Comparison of ENCODE assay signal across 10 mouse cellular contexts in the genomic region with DNA sequence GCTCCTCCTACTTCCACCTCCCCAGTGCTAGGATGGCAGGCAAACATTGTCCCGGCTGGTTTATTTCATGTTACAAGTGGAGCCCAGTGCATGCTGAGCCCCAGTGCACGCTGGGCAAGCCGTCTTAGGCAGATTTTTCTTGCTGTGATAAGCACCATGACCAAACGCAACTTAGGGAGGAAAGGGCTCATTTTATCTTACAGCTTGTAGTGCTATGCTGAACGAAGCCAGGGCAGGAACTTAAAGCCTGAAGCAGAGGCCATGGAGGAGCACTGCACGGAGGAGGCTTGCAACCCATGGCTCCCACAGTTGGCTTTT. TPM values are rescaled to one million over a fixed set of nuclear protein-coding genes. Genes with fewer than 3 reads are reported as not detected.
A peak's percentile ranks its signal among the peaks of the same experiment; 100 is the strongest.
DNase-seq lines count a peak whose midpoint lies in the region; ATAC-seq lines count a peak whose summit lies in the region.
"Had no signal": no experiment of that assay in that cellular context is flagged by ENCODE, and none has a peak within 500 bp of the region (broad histone marks: within the 10 kb centered on the region; RNA-seq: fewer than 3 reads in every experiment).

No protein-coding gene starts in this region.

- H3K9me3 ChIP-seq in heart, embryonic 14.5 days (ENCODE audit: control insufficient read depth, low read length) = no peaks in the 10 kb centered on the region
- no peaks in the 10 kb centered on the region for H3K9me3 ChIP-seq in megakaryocyte, embryonic 14.5 days
- H3K9me3 ChIP-seq in liver, embryonic 12.5 days (replicated peaks) = no peaks in the 10 kb centered on the region
- H3K9me3 ChIP-seq: limb, embryonic 15.5 days had no signal

- peaks cover 11 to 14% of the 10 kb centered on the region in 2 experiments for H3K4me1 ChIP-seq in heart, embryonic 14.5 days (ENCODE audit: control insufficient read depth in 2 of 2, insufficient read depth in 2 of 2, low read length in 2 of 2)
- peaks cover 40% of the 10 kb centered on the region for H3K4me1 ChIP-seq in megakaryocyte, embryonic 14.5 days
- H3K4me1 ChIP-seq in liver, embryonic 12.5 days = peaks cover 33% of the 10 kb centered on the region

- no peak for ATAC-seq in heart, embryonic 14.5 days (ENCODE audit: insufficient number of reproducible peaks, insufficient read depth, low FRiP score, low read depth)
- ATAC-seq in megakaryocyte, adult 5-6 weeks (ENCODE audit: poor library complexity, severe bottlenecking) = no peak
- ATAC-seq in liver, embryonic 12.5 days = peak; percentile 74

- H3K36me3 ChIP-seq in heart, embryonic 14.5 days (ENCODE audit: control insufficient read depth, insufficient read depth, low read length) = peaks cover 29% of the 10 kb centered on the region
- peaks cover 33% of the 10 kb centered on the region for H3K36me3 ChIP-seq in megakaryocyte, embryonic 14.5 days (replicated peaks; ENCODE audit: low read length)
- peaks cover 42% of the 10 kb centered on the region for H3K36me3 ChIP-seq in liver, embryonic 12.5 days

- peak overlapping the region; percentile 31 for H3K4me2 ChIP-seq in heart, embryonic 14.5 days (ENCODE audit: low read length)
- H3K4me2 ChIP-seq in liver, embryonic 12.5 days = peak overlapping the region; percentile 57
- H3K4me2 ChIP-seq: limb, embryonic 15.5 days had no signal

- H3K9ac ChIP-seq in heart, embryonic 14.5 days (ENCODE audit: low read length) = no peak overlapping the region
- H3K9ac ChIP-seq in liver, embryonic 12.5 days = peak overlapping the region; percentile 48; the same call in 1 of the 2 replicates
- H3K9ac ChIP-seq: limb, embryonic 15.5 days had no signal

- WGBS in heart, embryonic 14.5 days = 4% methylated on average over 6 of the region's 6 CpGs
- 8% methylated on average over 6 of the region's 6 CpGs for WGBS in liver, embryonic 12.5 days (ENCODE audit: insufficient replicate concordance)

- no peaks in the 10 kb centered on the region for H3K27me3 ChIP-seq in heart, embryonic 14.5 days (ENCODE audit: control insufficient read depth, insufficient read depth, low read length)
- no peaks in the 10 kb centered on the region for H3K27me3 ChIP-seq in megakaryocyte, embryonic 14.5 days (replicated peaks)
- H3K27me3 ChIP-seq in liver, embryonic 12.5 days (replicated peaks) = no peaks in the 10 kb centered on the region
- H3K27me3 ChIP-seq: limb, embryonic 15.5 days had no signal

- H3K27ac ChIP-seq in heart, embryonic 14.5 days (replicated peaks in 1 of 2; ENCODE audit: control insufficient read depth in 1 of 2, insufficient read depth in 1 of 2, low read depth in 2 of 2, low read length in 2 of 2) = peak overlapping the region; percentile 31 to 51
- H3K27ac ChIP-seq in liver, embryonic 12.5 days = peak overlapping the region; percentile 78
- H3K27ac ChIP-seq: limb, embryonic 15.5 days had no signal

- no peak overlapping the region for H3K4me3 ChIP-seq in heart, embryonic 14.5 days (ENCODE audit: control insufficient read depth in 1 of 2, insufficient read depth in 1 of 2, low read depth in 1 of 2, low read length in 2 of 2)
- peak overlapping the region; percentile 85 for H3K4me3 ChIP-seq in megakaryocyte, embryonic 14.5 days (replicated peaks)
- H3K4me3 ChIP-seq in liver, embryonic 12.5 days = peak overlapping the region; percentile 11; the same call in 1 of the 2 replicates
- H3K4me3 ChIP-seq: limb, embryonic 15.5 days had no signal

- no peak for DNase-seq in heart, postnatal 4 days
- no peak for DNase-seq in right cerebral cortex, postnatal 10 days (ENCODE audit: low spot score in 2 of 2)
- DNase-seq in c-Kit-positive CD71-positive TER-119-positive erythroid progenitor cells, embryonic 14.5 days (ENCODE audit: low spot score) = no peak
- DNase-seq: gastrocnemius, postnatal 36 days; right cerebral cortex, postnatal 25 days had no signal

RNA-seq across cellular contexts. Expression of a gene that starts 3.7 kb away (rescaled TPM):
- 188 and 202 TPM in 2 replicates for polyA plus RNA-seq in heart, embryonic 14.5 days (2014; fragmentation: Nextera tagmentation; extraction: Ambion mirVana)
- total RNA-seq in heart, postnatal 4 days (2021) = 100 to 1,000 TPM; 116 to 126 TPM
- polyA plus RNA-seq in megakaryocyte, embryonic 14.5 days (2012; ENCODE audit: insufficient read depth, low replicate concordance) = 300 and 342 TPM in 2 replicates
- total RNA-seq in megakaryocyte, adult 5-6 weeks (2015) = 88.4 and 102 TPM in 2 replicates
- total RNA-seq in megakaryocyte, adult 5-6 weeks (2017) = 79.0 and 80.6 TPM in 2 replicates
- 303 and 313 TPM in 2 replicates for polyA plus RNA-seq in liver, embryonic 12.5 days (2016; fragmentation: Nextera tagmentation; extraction: Ambion mirVana)

RNA-seq across cellular contexts. Expression of a gene that starts 14.2 kb away (rescaled TPM):
- 28.2 and 30.0 TPM in 2 replicates for polyA plus RNA-seq in heart, embryonic 14.5 days (2014; fragmentation: Nextera tagmentation; extraction: Ambion mirVana)
- total RNA-seq in heart, postnatal 4 days (2021) = 10 to 100 TPM; 18.4 to 19.6 TPM
- 84.5 and 137 TPM in 2 replicates for polyA plus RNA-seq in megakaryocyte, embryonic 14.5 days (2012; ENCODE audit: insufficient read depth, low replicate concordance)
- 5.7 and 7.8 TPM in 2 replicates for total RNA-seq in megakaryocyte, adult 5-6 weeks (2015)
- 27.5 and 32.2 TPM in 2 replicates for total RNA-seq in megakaryocyte, adult 5-6 weeks (2017)
- polyA plus RNA-seq in liver, embryonic 12.5 days (2016; fragmentation: Nextera tagmentation; extraction: Ambion mirVana) = 124 and 132 TPM in 2 replicates

RNA-seq across cellular contexts. Expression of a gene that starts 22.6 kb away (rescaled TPM):
- 1.9 and 2.7 TPM in 2 replicates for polyA plus RNA-seq in heart, embryonic 14.5 days (2014; fragmentation: Nextera tagmentation; extraction: Ambion mirVana)
- 1 to 10 TPM; 1.6 to 1.7 TPM for total RNA-seq in heart, postnatal 4 days (2021)
- 4.7 and 5.1 TPM in 2 replicates for polyA plus RNA-seq in megakaryocyte, embryonic 14.5 days (2012; ENCODE audit: insufficient read depth, low replicate concordance)
- total RNA-seq in megakaryocyte, adult 5-6 weeks (2015) = 0.62 and 1.3 TPM in 2 replicates
- total RNA-seq in megakaryocyte, adult 5-6 weeks (2017) = 0.11 and 0.57 TPM in 2 replicates
- 10.5 and 11.3 TPM in 2 replicates for polyA plus RNA-seq in liver, embryonic 12.5 days (2016; fragmentation: Nextera tagmentation; extraction: Ambion mirVana)

RNA-seq across cellular contexts. Expression of a gene that starts 33.7 kb away (rescaled TPM):
- 4.5 and 5.9 TPM in 2 replicates for polyA plus RNA-seq in heart, embryonic 14.5 days (2014; fragmentation: Nextera tagmentation; extraction: Ambion mirVana)
- 1 to 10 TPM; 6.4 to 7.2 TPM for total RNA-seq in heart, postnatal 4 days (2021)
- 39.0 and 51.7 TPM in 2 replicates for polyA plus RNA-seq in megakaryocyte, embryonic 14.5 days (2012; ENCODE audit: insufficient read depth, low replicate concordance)
- total RNA-seq in megakaryocyte, adult 5-6 weeks (2015) = 1.5 and 2.3 TPM in 2 replicates
- total RNA-seq in megakaryocyte, adult 5-6 weeks (2017) = 1.4 and 2.6 TPM in 2 replicates
- 7.9 TPM in 2 replicates for polyA plus RNA-seq in liver, embryonic 12.5 days (2016; fragmentation: Nextera tagmentation; extraction: Ambion mirVana)

RNA-seq across cellular contexts. Expression of a gene that starts 57.6 kb away (rescaled TPM):
- 35.2 and 39.4 TPM in 2 replicates for polyA plus RNA-seq in heart, embryonic 14.5 days (2014; fragmentation: Nextera tagmentation; extraction: Ambion mirVana)
- 10 to 100 TPM; 66.7 to 68.2 TPM for total RNA-seq in heart, postnatal 4 days (2021)
- polyA plus RNA-seq in megakaryocyte, embryonic 14.5 days (2012; ENCODE audit: insufficient read depth, low replicate concordance) = 31.3 and 39.8 TPM in 2 replicates
- 85.4 and 89.6 TPM in 2 replicates for total RNA-seq in megakaryocyte, adult 5-6 weeks (2015)
- total RNA-seq in megakaryocyte, adult 5-6 weeks (2017) = 165 and 171 TPM in 2 replicates
- 97.3 and 101 TPM in 2 replicates for polyA plus RNA-seq in liver, embryonic 12.5 days (2016; fragmentation: Nextera tagmentation; extraction: Ambion mirVana)

Comparison
In these comparisons a context has a peak if more than half of its experiments do, and no peak if none do; other contexts are left out.
1. H3K4me3 ChIP-seq: peak in megakaryocyte, embryonic 14.5 days (single experiment) and liver, embryonic 12.5 days (single experiment); none in heart, embryonic 14.5 days (0 of 2).